Mouse (Mus musculus) forebrain, embryonic 14.5 days (tissue): ENCODE measurements around the gene Sytl3. TPM values are rescaled to one million over a fixed set of nuclear protein-coding genes. Genes with fewer than 3 reads are reported as not detected.
"Not testable (repeated sequence)": the region's sequence is repeated elsewhere in the genome, so short reads cannot be mapped to it uniquely, and the experiment has no call there.

Source experiments
- ATAC-seq: fragments of 200-750 bp; cut with Nextera tagmentation; 2 replicates; pipeline ENCODE4 v1.8.0; 2017; ENCODE audit warnings: mild to moderate bottlenecking, moderate library complexity
- DNase-seq: peaks from one replicate; pipeline ENCODE4 v3.0.0-alpha.2; 2015; ENCODE audit warnings: low spot score
- H3K27ac ChIP-seq: fragments of 300-500 bp; sonication (generic); 2 replicates; pipeline ENCODE4 v1.5.1; 2014; ENCODE audit warnings: low read depth, mild to moderate bottlenecking, control low read depth, low read length, moderate library complexity
- H3K27me3 ChIP-seq: fragments of 300-500 bp; sonication (generic); replicated peaks from 2 replicates; pipeline ENCODE4 v1.6.1; 2014; ENCODE audit warnings: low read length, control low read depth, mixed read lengths; ENCODE audit not compliant: control insufficient read depth, insufficient read depth
- H3K36me3 ChIP-seq: fragments of 300-500 bp; sonication (generic); 2 replicates; pipeline ENCODE4 v1.6.1; 2014; ENCODE audit warnings: low read length, control low read depth; ENCODE audit not compliant: control insufficient read depth, insufficient read depth
- H3K4me1 ChIP-seq: fragments of 300-500 bp; sonication (generic); 2 replicates; pipeline ENCODE4 v1.6.1; 2014; ENCODE audit warnings: antibody characterized with exemption, low read length, control low read depth; ENCODE audit not compliant: control insufficient read depth, insufficient read depth
- H3K4me2 ChIP-seq: fragments of 300-500 bp; sonication (generic); 2 replicates; pipeline ENCODE4 v1.6.1; 2014; ENCODE audit warnings: mild to moderate bottlenecking, control low read depth, low read length
- H3K4me3 ChIP-seq: fragments of 300-500 bp; sonication (generic); 2 replicates; pipeline ENCODE4 v1.5.1; 2014; ENCODE audit warnings: low read depth, low read length, control low read depth
- H3K9ac ChIP-seq: fragments of 300-500 bp; sonication (generic); 2 replicates; pipeline ENCODE4 v1.6.1; 2014; ENCODE audit warnings: mild to moderate bottlenecking, low read length, control low read depth, moderate library complexity
- H3K9me3 ChIP-seq: fragments of 300-500 bp; sonication (generic); replicated peaks from 2 replicates; pipeline ENCODE4 v1.6.1; 2016; ENCODE audit warnings: low read length, control low read depth, mixed read lengths; ENCODE audit not compliant: control insufficient read depth
- WGBS: fragments of 180-500 bp; shearing (Covaris S2); extraction: QIAGEN DNeasy Blood & Tissue Kit; methylation state at CpG from one replicate; pipeline ENCODE4 v1.1.7; 2014; 5-methylcytosine and 5-hydroxymethylcytosine counted together
- polyA plus RNA-seq: library from polyadenylated mRNA; unstranded; fragments of >200 nt; fragmentation: Nextera tagmentation; extraction: Ambion mirVana; gene quantifications from 2 replicates; pipeline ENCODE4 v1.2.1, GENCODE M21; 2014

Gene Sytl3
- polyA plus RNA-seq: 0.38 and 0.51 TPM in 2 replicates

DNA sequence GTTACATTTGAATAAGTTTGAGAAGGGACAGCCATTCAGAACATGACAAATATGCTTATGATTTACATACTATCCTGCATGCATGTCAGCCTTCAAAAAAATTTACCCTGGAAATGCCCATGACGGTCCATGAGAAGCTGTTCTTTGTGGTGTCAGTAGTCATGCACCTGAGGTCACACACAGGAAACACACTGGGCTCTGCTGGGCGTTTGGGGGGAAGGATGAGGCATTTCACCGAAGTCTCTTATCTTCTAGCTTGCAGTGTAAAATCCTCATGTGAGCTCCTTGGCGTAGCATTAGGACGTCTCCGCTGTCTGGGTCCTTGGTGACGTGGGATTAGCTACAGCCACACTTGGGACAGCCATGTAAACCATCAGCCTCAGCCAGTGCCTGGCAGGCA, at the start of gene Sytl3:
TSS of gene Sytl3 (plus strand) at position 293 of the 400 bp plus-strand sequence.
- H3K27ac ChIP-seq, H3K9ac ChIP-seq, H3K36me3 ChIP-seq, H3K9me3 ChIP-seq, H3K27me3 ChIP-seq, H3K4me3 ChIP-seq, ATAC-seq, DNase-seq, H3K4me1 ChIP-seq, H3K4me2 ChIP-seq: not testable (repeated sequence)
- 80% methylated on average over 3 of the region's 7 CpGs for WGBS

DNA sequence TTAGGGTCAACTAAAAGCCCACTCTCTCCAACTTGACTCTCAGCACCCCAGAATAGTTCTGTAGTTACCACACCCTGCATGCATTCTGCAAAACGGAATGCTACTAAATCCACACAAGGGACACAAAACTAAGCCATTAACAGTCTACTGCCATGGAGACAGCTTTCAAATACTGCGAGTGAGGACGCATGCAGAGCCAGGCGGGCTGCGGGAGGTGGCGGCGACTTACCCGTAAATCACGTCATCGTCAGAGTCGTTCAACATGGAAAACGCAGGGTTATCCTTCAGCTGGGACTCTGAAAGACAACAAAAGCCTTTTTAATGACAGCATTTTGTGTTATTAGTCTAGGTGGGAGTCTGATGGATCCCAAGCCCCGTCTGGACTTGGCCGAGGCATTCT, 45.4 kb upstream of the Sytl3 start:
- not testable (repeated sequence) for H3K27me3 ChIP-seq, DNase-seq, H3K4me3 ChIP-seq, H3K9me3 ChIP-seq, H3K27ac ChIP-seq, H3K4me2 ChIP-seq, H3K4me1 ChIP-seq, ATAC-seq, H3K9ac ChIP-seq, H3K36me3 ChIP-seq
- 92% methylated on average over 11 of the region's 14 CpGs for WGBS

DNA sequence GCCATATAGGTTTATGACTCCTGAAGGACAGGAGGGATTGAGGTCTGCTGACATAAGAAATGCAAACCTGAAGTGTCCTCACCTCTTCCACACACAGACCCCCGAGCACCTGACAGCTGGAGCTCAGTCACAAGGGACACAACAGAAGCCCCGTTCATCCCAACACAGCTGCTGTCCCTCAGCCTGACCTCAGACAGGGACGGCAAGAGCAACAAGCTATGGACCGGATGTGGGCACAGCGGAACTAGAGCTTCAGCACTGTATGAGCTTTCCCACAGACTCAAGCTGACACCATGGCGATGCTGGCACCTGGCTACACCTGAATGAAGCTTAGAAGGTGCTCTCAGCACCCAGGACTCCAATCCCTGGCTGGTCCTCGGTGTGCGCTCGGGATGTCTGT, 44.6 kb upstream of the Sytl3 start:
- not testable (repeated sequence) for H3K27me3 ChIP-seq, H3K9ac ChIP-seq, DNase-seq, H3K4me3 ChIP-seq, H3K9me3 ChIP-seq, H3K27ac ChIP-seq, ATAC-seq, H3K36me3 ChIP-seq, H3K4me1 ChIP-seq, H3K4me2 ChIP-seq
- WGBS: 88% methylated on average over 5 of the region's 9 CpGs

DNA sequence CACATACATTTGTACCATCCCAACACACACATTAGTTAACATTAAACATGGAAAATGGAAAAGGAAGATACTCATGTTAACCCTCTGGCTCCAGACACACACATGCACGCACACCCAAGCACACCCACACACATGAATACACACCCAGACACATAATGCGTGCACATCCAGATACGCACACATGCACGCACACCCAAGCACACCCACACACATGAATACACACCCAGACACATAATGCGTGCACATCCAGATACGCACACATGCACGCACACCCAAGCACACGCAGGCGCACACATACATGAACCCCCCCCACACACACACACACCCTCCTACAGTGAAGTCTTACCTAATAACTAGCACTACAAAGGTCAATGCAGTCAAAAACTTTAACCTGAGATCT, 42.2 kb upstream of the Sytl3 start:
- 97% methylated on average over 9 of the region's 9 CpGs for WGBS
- H3K9me3 ChIP-seq, DNase-seq, H3K9ac ChIP-seq, H3K27me3 ChIP-seq, ATAC-seq, H3K4me2 ChIP-seq, H3K4me1 ChIP-seq, H3K36me3 ChIP-seq, H3K27ac ChIP-seq, H3K4me3 ChIP-seq: not testable (repeated sequence)

DNA sequence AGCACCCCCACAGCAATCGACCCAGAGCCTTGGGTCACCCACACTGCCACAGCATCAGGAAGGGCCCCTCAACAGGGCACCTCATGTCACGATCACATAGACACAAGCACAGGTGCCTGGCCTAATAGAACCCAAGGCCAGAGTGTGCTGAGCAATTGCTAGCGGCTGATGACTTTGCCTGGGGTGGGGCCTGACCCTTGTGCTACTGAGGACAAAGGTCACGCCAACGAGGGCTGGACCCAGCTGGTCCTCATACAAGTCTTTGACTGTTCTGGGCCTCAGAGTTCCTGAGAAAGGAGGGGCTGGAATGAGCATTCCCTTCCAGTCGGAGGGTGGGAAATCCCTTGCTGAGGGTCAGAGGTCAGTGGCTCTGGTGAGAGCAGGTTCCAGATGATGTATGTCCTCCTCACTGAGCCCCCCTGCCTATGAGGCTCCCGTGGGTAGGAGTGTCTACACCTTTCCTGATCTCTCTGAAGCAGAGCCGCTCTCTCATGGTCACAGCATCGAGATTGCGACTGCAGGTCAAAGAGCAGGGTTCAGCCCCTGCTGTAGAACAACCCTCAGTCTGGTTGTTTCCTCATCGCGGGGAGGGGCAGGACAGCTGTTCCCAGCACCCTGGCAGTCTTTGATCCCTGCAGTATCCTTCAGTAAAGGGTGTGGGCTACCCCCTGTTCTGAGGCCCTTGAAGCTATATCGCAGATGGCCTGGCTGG, 41.0 kb upstream of the Sytl3 start:
- not testable (repeated sequence) for H3K4me2 ChIP-seq, ATAC-seq, H3K27me3 ChIP-seq, H3K4me1 ChIP-seq, H3K4me3 ChIP-seq, DNase-seq, H3K36me3 ChIP-seq, H3K9ac ChIP-seq, H3K27ac ChIP-seq, H3K9me3 ChIP-seq
- WGBS: 81% methylated on average over 6 of the region's 13 CpGs

DNA sequence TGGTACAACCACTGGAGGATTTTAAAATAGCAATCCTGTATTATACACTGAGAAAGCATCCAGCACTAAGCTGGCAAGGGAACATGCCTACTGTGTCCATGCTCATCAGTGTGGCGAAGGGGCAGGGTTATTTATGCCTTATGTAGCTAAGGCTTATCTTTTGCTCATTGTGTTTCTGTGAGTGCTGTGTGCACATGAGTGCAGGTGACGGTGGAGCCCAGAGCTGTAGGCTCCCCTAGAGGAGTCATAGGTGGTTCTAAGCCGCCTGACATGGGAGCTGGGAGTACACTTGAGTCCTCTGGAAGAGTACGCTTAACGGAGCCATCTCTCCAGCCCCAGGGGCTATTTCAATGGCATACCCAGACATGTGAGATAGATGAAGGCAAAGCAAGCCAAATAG, 39.6 kb upstream of the Sytl3 start:
- H3K4me3 ChIP-seq, H3K9ac ChIP-seq, H3K4me2 ChIP-seq, H3K27ac ChIP-seq, H3K27me3 ChIP-seq, H3K9me3 ChIP-seq, H3K4me1 ChIP-seq, H3K36me3 ChIP-seq, ATAC-seq, DNase-seq: not testable (repeated sequence)
- 82% methylated on average over 5 of the region's 5 CpGs for WGBS

DNA sequence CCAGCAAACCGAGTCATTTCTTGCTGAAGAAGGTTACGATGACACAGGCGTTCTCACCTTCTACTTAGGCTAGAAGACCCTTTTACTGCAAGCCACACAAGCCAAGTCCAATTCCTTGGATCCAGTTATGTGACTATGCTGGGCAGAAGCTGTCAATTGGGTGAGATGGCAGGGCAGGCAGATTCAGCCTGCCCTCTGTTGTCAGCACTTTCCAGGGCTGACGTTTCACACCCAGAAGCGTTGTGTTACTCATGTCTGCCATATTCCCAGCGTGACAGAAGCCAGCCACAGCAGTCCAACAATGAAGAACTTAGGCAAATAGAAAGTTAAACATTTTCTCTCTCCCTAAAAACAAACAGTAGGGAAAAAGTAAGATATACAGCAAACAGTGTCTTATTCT, 38.9 kb upstream of the Sytl3 start:
- H3K4me3 ChIP-seq, H3K9ac ChIP-seq, DNase-seq, H3K4me1 ChIP-seq, H3K27me3 ChIP-seq, H3K4me2 ChIP-seq, H3K36me3 ChIP-seq, H3K27ac ChIP-seq, H3K9me3 ChIP-seq, ATAC-seq: not testable (repeated sequence)
- 89% methylated on average over 5 of the region's 6 CpGs for WGBS

DNA sequence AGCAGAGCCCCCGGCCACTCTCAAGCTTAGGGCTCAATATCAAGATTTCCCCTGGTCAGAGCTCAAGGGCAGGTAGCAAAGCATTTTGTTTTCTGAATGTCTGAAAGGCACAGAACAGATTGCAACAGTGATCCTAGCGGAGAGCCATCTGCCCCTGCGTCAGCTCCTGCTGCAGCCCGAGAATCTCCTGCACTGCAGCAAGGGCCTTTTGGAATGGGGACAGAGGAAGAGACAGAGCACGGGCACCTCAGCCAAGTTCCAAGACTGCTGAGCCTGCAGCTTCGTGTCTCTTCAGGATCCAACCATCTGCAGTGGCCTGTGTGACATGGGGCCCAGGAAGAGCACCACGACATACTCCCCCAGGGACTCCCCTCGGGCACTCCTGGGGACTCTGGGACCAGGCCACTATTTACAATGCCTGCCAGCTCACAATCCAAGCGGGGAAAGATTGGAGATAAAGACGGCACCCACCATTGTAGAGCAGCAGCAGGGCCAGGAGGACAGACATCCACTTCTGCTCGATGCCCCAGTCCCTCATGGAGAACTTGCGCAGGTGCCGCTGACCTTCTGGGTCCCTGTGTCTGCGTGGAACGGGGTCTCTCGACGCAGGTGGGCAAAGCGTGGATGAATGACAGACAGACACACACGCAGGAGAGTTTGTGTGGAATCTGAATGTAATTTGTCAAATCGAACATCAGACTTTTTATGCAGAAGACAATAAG, 38.0 kb upstream of the Sytl3 start:
- H3K27me3 ChIP-seq, H3K9me3 ChIP-seq, H3K4me3 ChIP-seq, DNase-seq, H3K4me1 ChIP-seq, ATAC-seq, H3K4me2 ChIP-seq, H3K27ac ChIP-seq, H3K36me3 ChIP-seq, H3K9ac ChIP-seq: not testable (repeated sequence)
- WGBS: 84% methylated on average over 18 of the region's 20 CpGs

DNA sequence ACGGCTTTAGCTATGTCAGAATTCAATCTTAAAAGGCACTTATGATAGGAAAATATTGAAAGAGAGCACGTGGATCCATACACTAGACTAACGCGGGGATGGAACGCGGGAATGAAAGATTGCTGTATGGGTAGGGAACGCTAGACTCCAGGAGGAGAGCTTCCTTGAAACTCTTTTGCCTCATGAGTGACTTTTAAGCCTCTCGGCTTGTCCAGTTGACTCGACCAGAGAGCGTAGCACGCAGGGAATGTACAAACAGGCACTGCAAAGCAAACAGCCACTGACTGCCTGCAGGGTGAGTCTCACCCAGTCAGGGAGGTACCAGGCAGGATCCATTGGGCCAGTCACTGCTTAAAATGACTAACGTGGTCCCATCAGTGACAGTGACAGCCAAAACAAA, 36.9 kb upstream of the Sytl3 start:
- H3K4me1 ChIP-seq, H3K27ac ChIP-seq, H3K27me3 ChIP-seq, H3K9me3 ChIP-seq, H3K4me3 ChIP-seq, ATAC-seq, H3K36me3 ChIP-seq, DNase-seq, H3K4me2 ChIP-seq, H3K9ac ChIP-seq: not testable (repeated sequence)
- 93% methylated on average over 11 of the region's 12 CpGs for WGBS
